Mouse (Mus musculus) ovary, postnatal 14 days (tissue): ENCODE measurements around the gene Bms1.

Experiments
- DNase-seq: peaks from one replicate; pipeline ENCODE4 v3.0.0; 2022; ENCODE audit warnings: low spot score

Bms1 gene

DNA sequence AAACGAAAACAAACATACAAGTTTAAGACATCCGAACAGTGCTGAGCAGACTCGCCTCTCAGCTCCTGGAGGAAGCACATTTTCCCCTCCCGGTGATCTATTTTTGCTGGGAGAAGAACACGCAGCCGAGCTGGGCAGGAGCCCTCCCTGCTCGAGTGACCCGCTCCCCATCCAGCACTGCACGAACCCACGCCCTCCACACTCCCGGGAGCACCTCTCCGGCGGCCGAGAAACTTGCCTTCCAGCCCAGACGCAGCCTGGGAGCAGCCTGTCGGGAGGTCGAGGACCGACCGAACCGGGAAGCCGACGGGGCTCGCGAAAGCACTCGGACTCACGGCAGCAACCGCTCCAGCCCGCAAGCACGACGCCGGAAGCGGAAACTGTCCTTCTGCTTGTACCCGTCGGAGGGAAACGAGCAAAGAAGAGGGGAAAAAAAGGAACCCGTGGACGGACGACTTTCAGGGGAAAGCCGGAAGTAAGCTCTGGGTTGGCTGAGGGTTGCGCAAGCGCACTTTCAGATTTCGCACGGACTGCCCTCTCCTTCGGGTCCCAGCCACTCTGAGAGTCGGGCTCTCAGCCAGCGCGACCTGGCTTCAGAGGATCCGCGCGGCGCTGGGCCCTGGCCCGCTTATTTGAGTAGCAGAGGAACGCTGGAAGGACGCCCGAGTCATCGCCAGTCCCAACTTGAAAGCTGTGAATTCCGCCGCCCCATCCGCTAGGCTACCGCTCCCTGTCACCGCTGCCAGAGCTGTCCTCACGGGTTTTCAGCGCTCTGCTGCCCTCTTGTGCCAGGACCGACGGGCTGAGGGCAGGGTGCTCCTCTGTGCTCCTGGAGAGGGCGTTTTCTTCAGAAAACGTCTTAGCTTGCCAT, at the start of gene Bms1:
Bms1 (minus strand) TSS at position 425 of the 871 bp plus-strand sequence.
- peak; percentile 94 for DNase-seq

DNA sequence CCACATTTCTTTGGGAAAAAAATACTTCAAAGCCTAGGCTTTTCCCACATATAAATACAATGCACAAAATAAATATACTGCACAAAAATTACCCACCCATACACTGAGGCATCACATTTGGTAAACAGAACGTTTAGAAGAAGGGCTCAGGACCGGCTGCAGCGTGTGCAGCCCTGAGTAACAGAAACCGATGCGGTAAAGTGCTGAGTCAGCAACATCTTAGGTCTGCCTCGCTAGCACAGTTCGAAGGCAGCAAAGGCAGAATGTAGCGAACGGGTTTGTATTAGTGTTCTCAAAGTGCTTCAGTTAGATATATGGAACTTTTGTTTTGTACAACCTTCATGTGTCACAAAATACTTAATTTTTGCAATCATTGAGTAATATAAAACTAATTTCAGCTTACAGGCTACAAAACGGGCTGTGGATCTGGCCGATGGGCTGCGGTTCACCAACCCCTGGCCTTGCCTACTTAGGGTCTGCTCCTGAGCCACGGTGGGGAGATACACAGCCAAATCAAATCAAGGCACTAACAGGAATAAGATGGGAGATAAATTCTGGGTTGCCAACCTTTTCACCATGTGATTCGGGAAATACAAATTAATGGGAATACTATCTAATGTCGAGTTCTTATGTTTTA, 42.9 kb upstream of the Bms1 start:
- no peak for DNase-seq

DNA sequence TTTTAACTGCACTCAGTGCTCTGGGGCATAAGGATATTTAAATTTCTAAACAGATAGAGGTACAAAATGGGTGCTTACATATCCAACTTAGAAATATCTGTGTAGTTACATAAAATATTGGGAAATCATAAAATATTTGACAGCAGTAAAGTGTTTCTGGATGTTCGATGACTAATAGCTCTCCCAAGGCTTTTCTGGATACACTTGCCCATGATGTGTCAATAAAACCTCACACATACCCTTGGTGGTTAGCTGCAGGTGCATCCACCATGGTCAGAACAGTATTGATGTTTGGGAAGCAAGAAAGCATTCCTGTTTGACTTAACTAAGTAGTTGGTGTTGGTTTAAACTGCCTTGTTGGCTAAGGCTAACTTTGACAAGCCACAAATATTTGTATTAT, 38.5 kb upstream of the Bms1 start:
- no peak for DNase-seq

DNA sequence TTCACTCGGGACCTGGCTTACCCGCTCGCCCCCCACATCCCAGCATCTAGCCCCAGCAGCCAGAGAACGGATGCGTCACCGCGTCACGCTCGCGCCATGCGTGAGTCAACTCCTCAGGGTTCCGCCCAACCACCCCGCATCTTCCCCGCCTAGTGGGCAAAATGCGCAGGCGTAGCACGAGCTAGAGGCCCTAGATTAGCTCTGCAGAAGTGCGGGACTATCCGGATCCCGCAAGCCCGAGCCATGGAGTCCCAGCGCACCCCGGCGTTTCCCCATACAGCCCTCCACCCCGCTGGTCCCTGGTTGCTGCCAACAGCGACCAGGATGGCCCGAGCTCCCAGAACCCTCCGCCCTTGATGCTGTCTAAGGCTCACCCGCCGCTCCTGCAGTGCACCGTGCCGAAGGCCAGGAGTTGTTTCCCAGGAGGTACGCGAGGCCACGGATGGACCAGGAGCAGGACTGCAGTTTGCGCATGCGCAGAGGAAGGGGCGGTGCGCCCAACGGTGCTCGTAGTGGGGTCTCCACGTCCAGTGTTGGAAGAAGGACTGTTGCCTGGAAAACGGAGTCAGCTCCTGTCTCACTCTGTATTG, 35.9 kb upstream of the Bms1 start, which contains the start of gene Zfp248:
Zfp248 (minus strand) TSS at position 487 of the 590 bp plus-strand sequence.
- peak; percentile 79 for DNase-seq

DNA sequence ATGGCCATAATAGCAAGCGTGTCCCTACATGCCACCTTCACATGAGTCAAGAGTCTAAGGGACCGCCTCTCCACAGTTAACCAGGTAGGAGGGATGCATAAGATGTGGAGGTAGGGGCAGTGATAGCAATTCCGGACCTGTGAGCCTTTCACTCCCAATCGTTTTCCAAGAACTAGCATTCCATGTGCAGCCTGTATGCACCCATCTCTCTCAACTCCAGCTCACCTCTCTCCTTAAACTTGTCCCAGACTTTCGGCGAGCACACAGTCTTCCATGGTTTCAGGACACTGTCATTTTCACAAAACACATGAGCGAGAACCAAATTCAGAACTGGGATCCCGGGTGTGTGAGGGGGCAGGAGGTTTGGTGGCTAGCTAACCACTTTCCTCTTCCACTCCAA, 35.2 kb upstream of the Bms1 start:
- no peak for DNase-seq

DNA sequence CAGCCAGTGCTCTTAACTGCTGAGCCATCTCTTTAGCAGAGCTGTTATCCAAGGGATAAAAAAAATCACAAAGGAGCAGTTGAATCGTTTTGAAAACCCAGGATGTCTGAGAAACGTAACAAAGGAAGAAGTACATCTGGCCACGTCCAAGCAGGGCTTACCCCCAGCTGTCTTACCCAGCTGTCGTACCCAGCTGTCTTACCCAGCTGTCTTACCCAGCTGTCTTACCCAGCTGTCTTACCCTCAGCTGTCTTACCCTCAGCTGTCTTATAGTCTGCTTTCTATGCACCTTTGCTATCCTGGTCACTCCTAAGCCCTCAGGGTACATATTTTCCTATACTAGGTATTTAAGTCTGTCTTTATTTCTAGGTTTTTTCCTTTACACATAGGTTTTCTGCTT, 12.2 kb upstream of the Bms1 start:
- no peak for DNase-seq

DNA sequence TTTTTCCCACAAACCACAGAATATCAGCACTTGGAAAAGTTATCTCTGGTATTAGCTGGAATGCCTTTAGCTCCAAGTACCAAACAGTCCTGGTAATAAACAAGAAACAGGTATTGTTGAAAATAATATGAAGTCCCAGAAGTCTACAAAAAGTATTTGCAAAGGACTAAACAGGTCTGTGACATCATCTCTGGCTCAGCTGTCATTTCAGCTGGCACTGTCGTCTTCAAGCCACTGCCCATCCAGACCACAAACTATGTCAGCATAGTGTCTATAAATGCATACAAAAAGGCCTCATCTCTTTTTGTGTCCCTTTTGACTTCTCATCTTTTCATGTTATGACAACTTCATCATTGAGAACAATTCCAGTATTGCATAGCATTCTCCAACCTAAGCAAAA, 7.4 kb upstream of the Bms1 start:
- DNase-seq = no peak

DNA sequence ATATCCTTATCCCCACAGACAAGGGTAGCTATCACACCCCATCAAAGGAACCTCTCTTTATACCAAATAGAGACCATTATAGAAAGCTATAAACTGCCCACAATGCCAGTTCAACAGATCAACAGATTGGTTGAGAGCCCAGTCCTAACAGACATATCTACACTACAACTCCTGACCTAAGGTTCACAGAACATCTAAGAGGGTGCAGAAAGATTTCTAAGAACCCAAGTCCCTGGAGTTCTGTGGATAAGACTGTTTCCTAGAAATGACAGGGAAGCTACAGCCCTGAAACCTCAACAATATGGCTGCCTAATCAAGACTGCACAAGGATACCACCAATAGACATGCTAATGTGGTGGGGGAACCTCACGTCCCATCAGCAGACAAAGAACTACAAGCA, 8.8 kb downstream of the Bms1 start:
- DNase-seq = no peak

DNA sequence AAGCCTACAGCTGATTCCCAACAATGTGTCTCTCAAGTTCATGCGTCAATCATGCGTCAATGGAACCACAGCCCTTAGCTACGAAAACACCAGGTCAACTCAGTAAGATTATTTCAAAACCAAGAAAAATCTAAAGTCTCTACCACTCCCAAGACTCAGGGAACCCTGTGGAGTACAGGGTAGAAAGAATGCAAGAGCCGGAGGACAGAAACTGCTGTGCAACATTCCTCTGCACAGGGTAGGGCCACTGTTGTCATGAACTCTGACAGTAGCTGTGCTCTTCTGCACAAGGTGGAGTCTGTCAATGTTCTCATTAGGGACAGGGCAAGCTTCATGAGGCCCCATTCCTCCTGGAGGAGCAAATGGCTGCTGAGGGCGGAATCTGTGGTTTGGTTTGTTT, 10.8 kb downstream of the Bms1 start:
- no peak for DNase-seq

DNA sequence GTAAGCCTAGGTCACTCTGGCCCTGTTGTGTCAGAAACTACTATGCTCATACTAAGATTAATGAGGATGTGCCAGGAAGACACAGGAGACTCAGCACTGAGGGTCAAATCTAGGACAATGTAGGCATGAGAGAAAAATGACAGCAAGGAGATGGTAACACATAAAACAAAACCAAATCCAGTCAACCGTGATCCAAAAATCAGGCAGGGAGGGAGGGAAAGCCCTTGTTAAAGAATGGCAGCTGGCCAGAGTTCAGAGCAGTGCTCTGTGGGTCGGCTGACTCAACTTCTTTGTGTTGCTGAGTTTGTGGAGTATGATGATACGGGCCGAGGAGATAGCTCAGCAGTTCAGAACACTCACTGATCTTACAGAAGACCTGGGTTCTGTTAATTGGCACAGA, 12.9 kb downstream of the Bms1 start:
- no peak for DNase-seq

DNA sequence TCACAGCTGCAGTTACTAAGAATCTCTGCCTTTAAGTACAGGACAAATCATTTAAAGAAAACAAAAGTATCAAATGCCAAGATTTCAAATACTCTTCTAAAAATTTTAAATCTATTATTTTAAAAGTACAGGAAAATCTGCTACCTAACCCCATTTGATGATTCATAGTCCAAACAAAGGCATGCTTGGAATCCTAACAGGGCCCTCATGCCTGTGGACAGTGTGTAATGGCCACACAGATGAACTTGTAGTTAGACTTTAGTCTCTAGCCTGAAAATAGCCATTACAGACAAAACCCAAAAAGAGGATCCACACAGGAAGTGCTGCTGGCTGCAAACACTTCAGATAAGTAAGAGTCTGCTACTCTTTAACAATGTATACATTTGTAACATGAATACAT, 28.5 kb downstream of the Bms1 start:
- DNase-seq = no peak

DNA sequence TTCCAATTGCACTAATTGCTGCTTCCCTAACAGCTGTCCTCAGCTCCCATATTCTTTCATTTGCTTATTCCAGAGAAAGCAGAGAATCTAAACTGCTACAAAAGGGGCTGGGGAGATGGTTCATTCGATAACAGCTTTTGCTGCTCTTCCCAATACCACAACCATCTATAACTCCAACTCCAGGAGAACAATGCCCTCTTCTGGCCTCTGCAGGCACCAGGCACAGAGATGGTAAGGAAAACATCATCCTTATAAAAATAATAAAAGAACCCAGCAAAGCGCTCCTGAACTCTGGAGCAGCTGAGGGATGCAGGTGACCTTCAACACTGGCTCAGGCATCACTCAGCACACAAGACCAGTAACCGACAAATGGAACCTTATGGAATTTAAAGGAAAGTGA, 33.3 kb downstream of the Bms1 start:
- DNase-seq = no peak

DNA sequence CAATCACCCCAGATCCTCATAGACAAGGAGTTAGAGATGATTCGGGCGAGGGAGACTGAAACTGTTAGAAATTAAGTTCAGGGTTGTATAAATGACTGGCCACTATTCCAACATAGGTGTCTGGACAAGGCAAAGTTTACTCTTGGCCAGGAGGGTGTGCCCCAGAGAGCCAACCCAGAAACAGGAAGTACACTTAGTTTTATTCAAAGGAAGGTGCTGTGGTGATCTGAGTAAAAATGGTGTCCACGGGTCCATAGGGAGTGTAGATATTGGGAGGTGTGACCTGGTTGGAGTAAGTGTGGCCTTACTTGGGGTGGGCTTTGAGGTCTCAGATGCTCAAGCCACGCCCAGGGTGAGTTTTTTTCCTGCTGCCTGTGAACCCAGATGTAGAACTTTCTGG, 38.0 kb downstream of the Bms1 start:
- DNase-seq = no peak

DNA sequence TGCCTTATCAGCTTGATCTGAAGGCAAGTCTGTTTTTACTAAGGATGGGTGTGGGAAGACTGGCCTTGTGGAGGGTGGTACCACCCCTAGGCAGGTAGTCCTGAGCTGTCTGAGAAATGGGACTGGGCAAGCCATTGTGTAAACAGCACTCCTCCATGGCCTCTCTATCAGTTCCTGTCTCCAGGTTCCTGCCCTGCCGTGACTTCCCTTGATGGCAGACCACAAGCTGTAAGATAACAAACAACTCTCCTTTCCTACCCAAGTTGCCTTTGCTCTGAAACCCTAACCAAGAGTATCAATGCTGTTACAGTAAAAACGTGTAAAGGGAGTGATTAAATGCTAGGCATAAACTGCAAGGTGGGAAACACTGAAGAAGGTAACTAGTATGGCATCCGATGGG, 38.6 kb downstream of the Bms1 start:
- no peak for DNase-seq

DNA sequence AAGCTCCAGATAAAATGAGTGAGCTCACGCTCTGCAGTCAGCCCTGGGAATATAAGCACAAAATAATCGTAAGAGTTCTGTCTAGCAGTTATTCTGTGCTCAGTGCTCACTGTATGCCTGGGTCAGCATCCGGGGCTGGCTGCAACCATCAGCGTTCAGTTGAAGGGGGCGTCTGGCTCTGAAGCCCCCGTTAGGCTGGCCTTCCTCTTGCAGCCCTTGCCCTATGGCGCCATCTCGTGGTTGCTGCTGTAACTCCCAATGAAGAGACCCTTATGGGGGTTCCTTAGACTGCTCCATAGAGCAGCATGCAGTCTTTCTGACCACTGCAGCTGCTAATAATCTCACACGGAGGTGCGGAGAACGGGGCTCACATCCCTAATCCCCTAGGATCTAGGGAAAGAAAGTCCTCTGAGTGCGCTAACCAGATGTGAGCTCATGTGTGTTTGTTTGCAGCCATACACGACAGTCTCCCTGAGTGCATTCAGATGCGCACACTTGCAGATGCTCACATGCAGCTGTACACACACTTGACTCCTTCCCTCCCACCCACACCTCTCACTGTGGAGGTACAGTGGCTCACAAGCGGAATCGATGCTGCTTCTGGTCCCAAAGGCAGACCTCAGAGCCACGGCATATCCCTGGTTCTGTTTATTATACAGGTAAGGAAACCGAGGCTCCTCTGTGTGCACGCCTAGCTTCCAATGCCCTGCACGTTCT, 39.7 kb downstream of the Bms1 start:
- DNase-seq = peak; percentile 54

DNA sequence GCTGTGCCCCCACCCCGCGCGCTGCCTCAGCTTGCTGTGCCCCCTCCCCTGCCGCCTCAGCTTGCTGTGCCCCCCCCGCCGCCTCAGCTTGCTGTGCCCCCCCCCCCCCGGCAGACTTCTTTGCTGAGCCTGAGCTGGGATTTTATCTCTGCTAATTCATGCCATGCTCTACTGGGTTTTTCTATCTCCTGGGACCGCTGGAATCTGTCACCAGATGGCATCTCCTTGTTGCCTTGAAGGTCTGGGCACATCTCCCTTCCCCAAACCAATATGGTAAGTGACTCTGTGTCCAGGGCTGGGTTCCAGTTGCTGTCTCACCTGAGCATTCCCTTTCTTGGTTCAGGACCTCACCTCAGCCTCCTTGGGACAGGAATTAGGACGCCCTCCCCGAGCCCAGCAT, 41.7 kb downstream of the Bms1 start:
- DNase-seq = no peak

DNA sequence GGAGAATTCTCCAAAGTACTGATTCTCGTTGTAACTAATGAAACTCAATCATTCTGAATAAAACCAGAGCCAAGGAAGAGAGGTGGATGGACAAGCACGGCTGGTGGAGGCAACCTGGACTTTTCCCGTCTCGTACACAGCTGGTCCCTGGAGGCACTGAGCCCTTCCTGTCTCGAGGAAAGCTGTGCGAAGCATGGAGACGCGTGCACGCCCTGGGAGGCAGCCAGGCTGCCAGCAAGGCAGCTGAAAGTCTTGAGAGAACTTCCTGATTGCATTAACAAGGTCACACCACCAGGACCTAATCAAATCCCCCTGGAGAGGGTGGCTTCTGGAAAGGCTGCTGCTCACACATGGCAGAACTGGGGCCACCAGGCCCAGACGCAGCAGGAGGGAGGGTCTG, 43.3 kb downstream of the Bms1 start:
- no peak for DNase-seq

DNA sequence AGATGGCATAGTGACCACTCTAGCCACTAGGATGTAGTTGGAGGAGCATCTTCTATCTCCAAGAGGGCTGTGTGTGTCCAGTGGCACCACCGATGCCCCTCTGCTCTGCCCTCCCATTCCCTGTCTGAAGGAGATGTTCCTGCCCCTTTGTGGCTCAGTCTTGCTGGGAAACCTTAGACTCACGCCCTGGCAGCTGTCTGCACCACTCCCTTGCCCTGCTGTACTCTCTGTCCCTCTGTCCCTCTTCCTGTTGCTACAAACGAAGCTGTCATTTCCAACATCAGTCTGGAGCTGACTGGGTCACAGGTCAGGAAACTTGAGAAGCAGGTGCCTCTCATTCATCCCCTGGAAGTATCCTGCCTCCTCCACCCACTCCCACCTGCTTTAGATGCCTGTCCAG, 43.8 kb downstream of the Bms1 start:
- no peak for DNase-seq

DNA sequence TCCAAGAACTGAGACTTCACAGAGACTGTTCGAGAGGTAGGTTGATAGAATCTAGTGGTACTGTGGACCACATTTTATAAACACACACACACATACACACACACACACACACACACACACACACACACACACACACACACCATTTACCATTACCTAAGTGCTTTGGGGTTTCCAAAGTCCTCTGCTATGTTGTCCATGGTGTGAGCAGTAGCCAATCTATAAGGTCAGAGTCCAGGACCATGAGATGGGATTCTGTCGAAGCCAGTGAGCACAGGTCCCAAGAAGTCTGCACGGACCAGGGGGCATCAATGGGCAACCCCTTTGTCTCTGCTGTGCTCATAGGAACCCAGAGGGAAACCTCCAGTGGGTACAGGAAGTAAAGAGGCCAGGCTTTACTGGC, 44.2 kb downstream of the Bms1 start:
- no peak for DNase-seq

DNA sequence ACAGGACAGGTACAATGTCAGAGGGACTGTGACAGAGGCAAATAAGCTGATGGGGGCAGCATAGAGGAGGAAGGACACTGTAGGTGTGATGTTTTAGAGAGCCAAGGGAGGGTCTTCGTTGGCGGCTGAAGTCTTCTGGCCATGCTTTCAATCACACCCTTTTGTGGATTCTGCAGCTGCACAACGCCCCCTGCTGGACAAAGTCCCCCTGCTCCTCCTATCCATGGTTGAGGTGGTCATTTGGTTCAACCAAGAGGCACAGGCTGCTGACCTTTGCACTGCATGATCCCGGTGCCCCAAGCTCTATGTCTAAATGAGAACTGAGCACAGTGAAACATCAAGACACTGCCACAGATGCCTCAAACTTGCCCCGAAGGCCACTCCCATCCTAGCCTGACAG, 46.0 kb downstream of the Bms1 start:
- DNase-seq = peak; percentile 51

DNA sequence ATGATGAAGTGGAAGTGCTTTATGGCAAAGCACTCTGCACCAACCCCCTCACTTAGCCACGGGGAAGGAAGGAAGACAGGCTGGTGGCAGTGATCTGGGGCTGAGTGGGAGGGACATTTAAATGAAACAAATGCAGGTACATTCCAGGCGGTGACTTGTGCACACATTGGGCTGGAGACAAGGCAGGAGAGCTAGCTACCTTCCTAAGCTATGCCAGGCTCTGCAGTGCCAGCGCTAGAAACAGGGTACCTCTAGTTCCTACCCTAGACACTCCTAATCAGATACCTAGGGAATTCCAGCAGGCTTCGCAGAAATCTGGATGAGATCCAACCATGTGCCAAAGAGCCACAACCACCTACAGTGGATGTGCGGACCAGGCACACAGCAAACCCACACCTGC, 46.5 kb downstream of the Bms1 start:
- no peak for DNase-seq

DNA sequence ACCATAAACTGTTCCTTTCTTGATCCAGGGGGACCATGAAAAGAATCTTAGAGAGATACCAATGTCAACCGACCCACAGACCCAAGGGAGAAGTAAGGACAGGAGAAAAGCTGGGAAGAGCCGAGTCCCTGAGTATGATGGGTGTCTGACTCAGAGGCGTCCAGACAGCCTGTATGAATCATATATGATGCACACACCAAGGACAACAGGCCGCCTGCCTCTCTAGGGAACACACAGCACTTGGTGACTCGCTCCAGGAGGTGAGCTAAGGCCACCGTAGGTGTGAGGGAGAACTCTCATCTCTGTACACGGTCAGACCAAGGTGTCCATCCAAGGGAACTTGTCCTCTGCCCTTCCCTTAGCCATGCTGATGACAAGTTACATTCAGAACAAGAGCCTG, 51.8 kb downstream of the Bms1 start:
- no peak for DNase-seq

DNA sequence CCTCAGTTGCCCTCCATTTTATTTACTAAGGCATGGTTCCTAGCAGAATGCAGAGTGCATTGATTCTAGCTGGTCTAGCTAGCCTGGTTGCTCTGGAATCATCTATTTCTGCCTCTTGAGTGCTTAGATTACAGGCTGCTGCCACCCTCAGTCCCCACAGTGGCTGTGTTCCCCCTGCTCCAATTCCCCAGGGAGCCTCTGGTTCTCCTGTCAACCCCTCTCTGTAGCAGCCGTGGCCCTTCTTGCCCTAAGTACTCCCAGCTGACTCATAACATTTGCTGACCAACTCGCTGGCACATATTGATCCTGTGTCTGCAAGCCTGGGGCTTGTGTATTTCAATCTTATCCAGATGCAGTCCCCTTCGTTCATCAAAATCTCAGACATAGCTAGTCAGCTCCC, 53.1 kb downstream of the Bms1 start:
- no peak for DNase-seq
